Mouse (Mus musculus) cortical plate, adult 2 months (tissue): ENCODE results near the gene Tbrg4.

ENCODE experiments used
- CTCF ChIP-seq: fragments of 200-500 bp; IDR thresholded peaks from 2 replicates; pipeline ENCODE4 v1.5.1; 2011; ENCODE audit warnings: mild to moderate bottlenecking, control low read depth, low read length; ENCODE audit not compliant: insufficient read depth; ENCODE audit errors: extremely low read depth
- POLR2A ChIP-seq: fragments of 200-500 bp; IDR thresholded peaks from 2 replicates; pipeline ENCODE4 v1.6.1; 2011; ENCODE audit warnings: mild to moderate bottlenecking, low read length, control low read depth; ENCODE audit not compliant: insufficient read depth; ENCODE audit errors: extremely low read depth

- TF ChIP-seq CTCF (no peak), POLR2A (no peak)
Measured at GRCm38 (mm10) chr11:6636150-6636549, 10.3 kb upstream of the Tbrg4 start.
